Mouse (Mus musculus) liver, embryonic 14.5 days (tissue): ENCODE measurements around the gene Bcl10. TPM values are rescaled to one million over a fixed set of nuclear protein-coding genes. Genes with fewer than 3 reads are reported as not detected.

ENCODE experiments used
- ATAC-seq: fragments of 200-750 bp; cut with Nextera tagmentation; 2 replicates; pipeline ENCODE4 v1.8.0; 2017; ENCODE audit warnings: moderate number of reproducible peaks, mild to moderate bottlenecking, moderate library complexity; ENCODE audit not compliant: insufficient read depth
- DNase-seq, 3 experiments: peaks; one replicate each; pipeline ENCODE4 v3.0.0-alpha.2; 2012 to 2013; ENCODE audit warnings: low read depth in 3 of 3, low spot score in 3 of 3
- H3K27ac ChIP-seq: fragments of 300-500 bp; sonication (generic); 2 replicates; pipeline ENCODE4 v1.5.1; 2014; ENCODE audit warnings: moderate library complexity, mild to moderate bottlenecking, control low read depth, inconsistent platforms
- H3K27me3 ChIP-seq: fragments of 300-500 bp; sonication (generic); 2 replicates; pipeline ENCODE4 v1.6.1; 2014; ENCODE audit warnings: mild to moderate bottlenecking, low read length, moderate library complexity; ENCODE audit not compliant: control insufficient read depth, insufficient read depth
- H3K36me3 ChIP-seq: fragments of 300-500 bp; sonication (generic); replicated peaks from 2 replicates; pipeline ENCODE4 v1.6.1; 2014; ENCODE audit warnings: low read depth; ENCODE audit not compliant: control insufficient read depth, insufficient read depth
- H3K4me1 ChIP-seq, 2 experiments: fragments of 200-500 bp in 1 of 2; fragments of 300-500 bp in 1 of 2; sonication (generic) in 1 of 2; replicated peaks; 2 replicates each; pipeline ENCODE4 v1.6.1; 2012 to 2014; ENCODE audit warnings: antibody characterized with exemption in 1 of 2, inconsistent platforms in 1 of 2, low read length in 1 of 2; ENCODE audit not compliant: control insufficient read depth in 2 of 2, insufficient read depth in 2 of 2
- H3K4me2 ChIP-seq: fragments of 300-500 bp; sonication (generic); 2 replicates; pipeline ENCODE4 v1.6.1; 2014; ENCODE audit warnings: low read depth, mild to moderate bottlenecking, control low read depth, moderate library complexity
- H3K4me3 ChIP-seq, 2 experiments: fragments of 200-500 bp in 1 of 2; fragments of 300-500 bp in 1 of 2; sonication (generic) in 1 of 2; 2 replicates each; pipeline ENCODE4 v1.5.1; 2012 to 2014; ENCODE audit warnings: low read depth in 2 of 2, low read length in 2 of 2, mild to moderate bottlenecking in 2 of 2, control low read depth in 1 of 2, inconsistent platforms in 1 of 2, moderate library complexity in 1 of 2; ENCODE audit not compliant: insufficient read depth in 1 of 2
- H3K9ac ChIP-seq: fragments of 300-500 bp; sonication (generic); replicated peaks from 2 replicates; pipeline ENCODE4 v1.6.1; 2014; ENCODE audit warnings: mild to moderate bottlenecking, control low read depth, moderate library complexity
- H3K9me3 ChIP-seq: fragments of 300-500 bp; sonication (generic); 2 replicates; pipeline ENCODE4 v1.6.1; 2016; ENCODE audit warnings: low read length, mixed read lengths; ENCODE audit not compliant: control insufficient read depth
- CTCF ChIP-seq: IDR thresholded peaks from 2 replicates; pipeline ENCODE4 v1.5.1; 2016; ENCODE audit warnings: antibody characterized with exemption, low read depth, control low read depth
- EP300 ChIP-seq: IDR thresholded peaks from 2 replicates; pipeline ENCODE4 v1.6.1; 2016; ENCODE audit warnings: antibody characterized with exemption, low read depth
- WGBS: fragments of 180-500 bp; shearing (Covaris S2); extraction: QIAGEN DNeasy Blood & Tissue Kit; methylation state at CpG from one replicate; pipeline ENCODE4 v1.1.7; 2014; ENCODE audit not compliant: insufficient replicate concordance; 5-methylcytosine and 5-hydroxymethylcytosine counted together
- polyA plus RNA-seq, 2 experiments: library from polyadenylated mRNA; depleted of rRNA in 1 of 2; stranded (reverse) in 1 of 2; unstranded in 1 of 2; fragments of >200 nt; fragmentation: Nextera tagmentation in 1 of 2; extraction: Ambion mirVana in 1 of 2; gene quantifications; 2 replicates each; pipeline versions ENCODE4 v1.2.1 to v1.2.3; 2012 to 2014

Bcl10 gene
- polyA plus RNA-seq, 2 experiments = 7.4 to 16.5 TPM

DNA sequence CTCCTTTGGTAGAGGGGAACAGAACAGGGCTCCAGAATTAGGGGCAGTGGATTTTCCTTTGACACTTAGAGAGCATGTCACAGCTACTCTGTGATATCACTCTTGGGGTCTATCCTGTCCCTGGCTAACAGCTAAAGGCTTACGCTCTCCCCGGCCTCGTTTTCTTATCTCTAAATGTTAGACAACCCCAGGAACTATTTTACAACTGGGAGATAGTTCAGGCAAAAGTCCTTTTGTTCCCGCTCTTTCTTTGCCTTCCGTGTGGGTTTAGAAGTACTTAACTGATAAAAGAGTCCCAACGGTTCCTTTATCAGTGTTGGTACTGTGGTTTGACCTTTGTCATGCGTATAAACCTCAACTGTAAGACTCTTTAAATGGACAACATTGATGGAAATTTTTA is 30.3 kb downstream of the Bcl10 start:
- Histone ChIP-seq H3K27ac (no peak overlapping the region), H3K4me2 (no peak overlapping the region), H3K9me3 (no peaks in the 10 kb centered on the region), H3K36me3 (no peaks in the 10 kb centered on the region), H3K4me3 (no peak overlapping the region), H3K9ac (no peak overlapping the region), H3K4me1 (peaks cover 4 to 30% of the 10 kb centered on the region in 2 experiments; a peak in 3 of 4 replicates), H3K27me3 (no peaks in the 10 kb centered on the region)
- 7% methylated on average over 7 of the region's 7 CpGs for WGBS
- DNase-seq (no peak), ATAC-seq (peak; percentile 22; the same call in 1 of the 2 replicates)
- TF ChIP-seq EP300 = peak; percentile 28; the same call in 1 of the 2 replicates
- TF ChIP-seq CTCF = no peak

DNA sequence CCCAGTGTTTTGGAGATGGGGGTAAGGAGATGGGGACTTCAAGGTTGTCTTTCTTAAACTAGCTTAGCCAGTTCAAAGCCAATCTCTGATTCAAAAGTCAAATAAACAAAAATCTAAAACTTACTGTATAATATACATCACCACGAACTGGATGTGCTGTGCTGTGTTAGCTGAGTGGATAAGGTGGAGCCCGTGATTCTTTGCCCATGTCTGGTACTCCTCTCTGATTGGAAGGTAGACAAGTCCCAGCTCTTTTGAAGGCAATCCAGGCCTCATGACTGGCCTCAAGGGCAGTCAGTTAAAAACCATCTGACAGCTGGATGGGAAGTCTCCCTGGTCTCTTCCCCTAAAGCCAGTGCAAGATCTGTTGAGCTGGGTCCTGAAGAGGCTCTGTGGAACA is 30.8 kb downstream of the Bcl10 start:
- H3K36me3 ChIP-seq = no peaks in the 10 kb centered on the region
- ATAC-seq = no peak
- no peak overlapping the region for H3K4me2 ChIP-seq
- H3K27ac ChIP-seq = no peak overlapping the region
- 55% methylated on average over 2 of the region's 2 CpGs for WGBS
- no peak for DNase-seq
- no peak overlapping the region for H3K4me3 ChIP-seq
- H3K4me1 ChIP-seq = peaks cover 4 to 30% of the 10 kb centered on the region in 2 experiments; a peak in 3 of 4 replicates
- no peaks in the 10 kb centered on the region for H3K9me3 ChIP-seq
- H3K9ac ChIP-seq = no peak overlapping the region
- no peak for TF ChIP-seq CTCF
- no peak for TF ChIP-seq EP300
- no peaks in the 10 kb centered on the region for H3K27me3 ChIP-seq

DNA sequence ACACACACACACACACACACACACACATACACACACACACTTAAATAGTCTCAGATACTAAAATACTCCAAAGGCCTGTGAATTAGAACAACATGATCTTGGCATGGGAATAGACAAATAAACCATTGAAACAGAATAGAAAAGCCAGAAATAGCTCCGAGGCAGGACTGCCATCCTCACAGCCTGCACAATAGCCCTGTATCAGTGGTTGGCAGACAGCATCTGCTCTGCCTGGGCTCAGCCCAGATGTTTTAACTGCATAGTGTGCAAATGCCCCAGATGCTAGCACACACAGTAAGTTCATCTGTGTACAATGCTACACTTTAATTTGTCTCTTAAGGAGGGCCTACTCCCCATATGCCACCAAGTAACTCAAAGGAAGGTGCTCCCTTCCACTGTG is 37.2 kb downstream of the Bcl10 start:
- Histone ChIP-seq H3K4me1 (peaks cover 5 to 14% of the 10 kb centered on the region in 2 experiments; a peak in 3 of 4 replicates), H3K4me3 (no peak overlapping the region), H3K9me3 (no peaks in the 10 kb centered on the region), H3K9ac (no peak overlapping the region), H3K36me3 (no peaks in the 10 kb centered on the region), H3K4me2 (no peak overlapping the region), H3K27me3 (peaks cover 9% of the 10 kb centered on the region; the same call in 1 of the 2 replicates), H3K27ac (no peak overlapping the region)
- 34% methylated on average over 1 of the region's 1 CpGs for WGBS
- TF ChIP-seq CTCF (no peak), EP300 (no peak)
- ATAC-seq = no peak
- DNase-seq = no peak

DNA sequence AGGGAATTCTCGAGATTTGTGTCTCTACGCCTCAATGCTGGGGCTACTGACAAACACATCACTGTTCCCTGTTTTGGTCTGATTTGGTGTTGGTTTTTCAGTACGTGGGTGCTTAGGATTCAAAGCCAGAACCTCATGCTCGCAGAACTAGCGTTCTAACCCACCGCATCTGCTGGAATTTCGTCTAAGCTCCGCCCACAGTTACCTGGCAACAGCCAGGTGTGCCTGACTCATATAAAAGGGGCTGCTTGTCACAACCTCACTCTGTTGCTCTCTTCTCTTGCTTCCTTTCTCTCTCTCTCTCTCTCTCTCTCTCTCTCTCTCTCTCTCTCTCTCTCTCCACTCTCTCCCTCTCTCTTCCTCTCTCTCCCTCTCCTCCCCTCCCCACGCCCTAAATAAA is 39.8 kb downstream of the Bcl10 start:
- peaks cover 9% of the 10 kb centered on the region; the same call in 1 of the 2 replicates for H3K27me3 ChIP-seq

DNA sequence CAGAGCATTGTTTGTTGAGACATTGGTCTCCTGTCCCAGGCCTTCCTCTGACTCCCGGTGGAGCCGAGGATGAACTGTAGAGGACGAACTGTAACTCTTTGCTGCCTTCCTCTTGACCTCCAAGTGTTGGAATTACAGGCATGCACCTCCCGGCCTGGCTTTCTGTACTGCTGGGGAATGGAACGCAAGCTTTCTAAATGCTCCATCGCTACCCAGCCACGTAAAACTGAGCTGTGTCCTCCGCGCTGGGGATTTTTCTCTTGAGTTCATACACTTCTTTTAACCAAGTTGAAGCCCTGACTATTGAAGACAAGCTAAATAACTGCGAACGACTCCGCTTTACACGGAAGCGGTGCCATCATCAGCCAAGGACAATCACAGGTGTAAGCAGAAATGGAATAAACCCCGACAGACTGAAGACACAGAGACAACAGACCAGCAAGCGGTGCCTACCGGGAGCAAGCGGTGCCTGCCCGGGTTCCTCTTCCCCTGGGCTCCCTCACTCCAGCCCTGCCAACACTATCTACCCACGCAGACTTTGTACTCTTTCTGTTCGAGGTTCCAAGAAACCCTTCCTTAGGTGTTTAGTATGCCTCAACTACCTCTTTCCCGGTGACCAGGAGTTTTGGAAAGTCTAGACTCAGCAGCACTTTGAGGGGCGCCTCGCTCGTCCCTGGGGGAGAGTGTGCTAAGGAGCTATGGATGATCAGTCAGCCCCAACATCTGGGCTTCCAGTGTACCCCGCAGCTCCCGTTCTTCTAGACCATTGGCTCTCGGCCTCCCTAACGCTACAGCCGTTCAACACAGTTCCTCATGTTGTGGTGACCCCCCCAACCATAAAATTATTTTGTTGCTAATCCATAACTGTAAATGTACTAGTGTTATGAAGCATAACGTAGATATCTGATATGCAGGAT is 40.8 kb downstream of the Bcl10 start:
- peak; percentile 30; the same call in 1 of the 2 replicates for ATAC-seq
- H3K36me3 ChIP-seq = no peaks in the 10 kb centered on the region
- no peaks in the 10 kb centered on the region for H3K9me3 ChIP-seq
- DNase-seq = no peak
- H3K9ac ChIP-seq = no peak overlapping the region
- H3K4me1 ChIP-seq = peaks cover 5 to 16% of the 10 kb centered on the region in 2 experiments; a peak in 3 of 4 replicates
- TF ChIP-seq CTCF = no peak
- no peak for TF ChIP-seq EP300
- peaks cover 9% of the 10 kb centered on the region; the same call in 1 of the 2 replicates for H3K27me3 ChIP-seq
- H3K27ac ChIP-seq = no peak overlapping the region
- no peak overlapping the region for H3K4me3 ChIP-seq
- peak overlapping the region; percentile 47 for H3K4me2 ChIP-seq
- WGBS = 17% methylated on average over 31 of the region's 31 CpGs

More for the DNA sequence above, 39.8 kb downstream of the Bcl10 start:
- ATAC-seq (no peak), DNase-seq (no peak)
- Histone ChIP-seq H3K9ac (no peak overlapping the region), H3K36me3 (no peaks in the 10 kb centered on the region), H3K27ac (no peak overlapping the region), H3K4me1 (peaks cover 5 to 16% of the 10 kb centered on the region in 2 experiments; a peak in 3 of 4 replicates), H3K9me3 (no peaks in the 10 kb centered on the region), H3K4me3 (no peak overlapping the region), H3K4me2 (no peak overlapping the region)
- WGBS = 45% methylated on average over 9 of the region's 9 CpGs
- TF ChIP-seq CTCF (no peak), EP300 (no peak)
